Mouse (Mus musculus) midbrain, embryonic 13.5 days (tissue): ENCODE results near the gene Tmem80. TPM values are rescaled to one million over a fixed set of nuclear protein-coding genes. Genes with fewer than 3 reads are reported as not detected.
A peak's percentile ranks its signal among the peaks of the same experiment; 100 is the strongest.

Experiments
- ATAC-seq: fragments of 200-750 bp; cut with Nextera tagmentation; 2 replicates; pipeline ENCODE4 v1.8.0; 2017; ENCODE audit warnings: mild to moderate bottlenecking, moderate TSS enrichment, moderate library complexity
- H3K27ac ChIP-seq: fragments of 300-500 bp; sonication (generic); 2 replicates; pipeline ENCODE4 v1.5.1; 2015; ENCODE audit warnings: inconsistent platforms, mild to moderate bottlenecking, moderate library complexity
- H3K27me3 ChIP-seq: fragments of 300-500 bp; sonication (generic); 2 replicates; pipeline ENCODE4 v1.6.1; 2015; ENCODE audit warnings: mild to moderate bottlenecking, inconsistent platforms
- H3K36me3 ChIP-seq: fragments of 300-500 bp; sonication (generic); 2 replicates; pipeline ENCODE4 v1.6.1; 2015; ENCODE audit warnings: mild to moderate bottlenecking, inconsistent platforms
- H3K4me1 ChIP-seq: fragments of 300-500 bp; sonication (generic); replicated peaks from 2 replicates; pipeline ENCODE4 v1.6.1; 2015; ENCODE audit warnings: inconsistent platforms
- H3K4me2 ChIP-seq: fragments of 300-500 bp; sonication (generic); replicated peaks from 2 replicates; pipeline ENCODE4 v1.6.1; 2015; ENCODE audit warnings: moderate library complexity, mild to moderate bottlenecking, inconsistent platforms
- H3K4me3 ChIP-seq: fragments of 300-500 bp; sonication (generic); replicated peaks from 2 replicates; pipeline ENCODE4 v1.5.1; 2015; ENCODE audit warnings: mild to moderate bottlenecking, inconsistent platforms
- H3K9ac ChIP-seq: fragments of 300-500 bp; sonication (generic); replicated peaks from 2 replicates; pipeline ENCODE4 v1.6.1; 2015; ENCODE audit warnings: mild to moderate bottlenecking, inconsistent platforms
- H3K9me3 ChIP-seq: fragments of 300-500 bp; sonication (generic); 2 replicates; pipeline ENCODE4 v1.6.1; 2016; ENCODE audit warnings: mild to moderate bottlenecking, inconsistent platforms
- WGBS: fragments of 180-500 bp; shearing (Covaris S2); methylation state at CpG from one replicate; pipeline ENCODE4 v1.1.7; 2015; 5-methylcytosine and 5-hydroxymethylcytosine counted together
- polyA plus RNA-seq: library from polyadenylated mRNA; unstranded; fragments of >200 nt; fragmentation: Nextera tagmentation; extraction: Ambion mirVana; gene quantifications from 2 replicates; pipeline ENCODE4 v1.2.1, GENCODE M21; 2015

Gene Tmem80
- polyA plus RNA-seq, 1 experiment from 2014 or later: 76.6 TPM

GRCm38 (mm10) chr7:141343230-141343629, 15.7 kb downstream of the Tmem80 start:
- no peak overlapping the region for H3K4me2 ChIP-seq
- peaks cover 8% of the 10 kb centered on the region for H3K4me1 ChIP-seq
- H3K9ac ChIP-seq: no peak overlapping the region
- no peak overlapping the region for H3K27ac ChIP-seq
- peaks cover 19% of the 10 kb centered on the region for H3K27me3 ChIP-seq
- H3K4me3 ChIP-seq: no peak overlapping the region
- H3K36me3 ChIP-seq: no peaks in the 10 kb centered on the region
- ATAC-seq: no peak
- WGBS: 61% methylated on average over 2 of the region's 2 CpGs
- H3K9me3 ChIP-seq: no peaks in the 10 kb centered on the region

GRCm38 (mm10) chr7:141343696-141344095, 16.2 kb downstream of the Tmem80 start:
- no peak overlapping the region for H3K9ac ChIP-seq
- peaks cover 15% of the 10 kb centered on the region; the same call in 1 of the 2 replicates for H3K27me3 ChIP-seq
- H3K4me3 ChIP-seq: no peak overlapping the region
- WGBS: 81% methylated on average over 7 of the region's 7 CpGs
- peaks cover 4% of the 10 kb centered on the region for H3K4me1 ChIP-seq
- no peaks in the 10 kb centered on the region for H3K36me3 ChIP-seq
- H3K27ac ChIP-seq: no peak overlapping the region
- H3K4me2 ChIP-seq: no peak overlapping the region
- no peak for ATAC-seq
- H3K9me3 ChIP-seq: no peaks in the 10 kb centered on the region

- Histone ChIP-seq H3K4me1 (no peaks in the 10 kb centered on the region), H3K4me2 (no peak overlapping the region), H3K9me3 (no peaks in the 10 kb centered on the region), H3K36me3 (no peaks in the 10 kb centered on the region), H3K27me3 (0 out of 2 replicates have a peak, but pooled peaks cover 4% of the 10 kb centered on the region), H3K27ac (no peak overlapping the region), H3K9ac (no peak overlapping the region), H3K4me3 (no peak overlapping the region)
- WGBS: 91% methylated on average over 5 of the region's 5 CpGs
- ATAC-seq: no peak
These were observed 17.2 kb downstream of the Tmem80 start for GRCm38 (mm10) chr7:141344787-141345186.

- no peak overlapping the region for H3K4me2 ChIP-seq
- no peaks in the 10 kb centered on the region for H3K36me3 ChIP-seq
- no peaks in the 10 kb centered on the region for H3K27me3 ChIP-seq
- no peak for ATAC-seq
- no peak overlapping the region for H3K4me3 ChIP-seq
- no peaks in the 10 kb centered on the region for H3K9me3 ChIP-seq
- peaks cover 8% of the 10 kb centered on the region; the same call in 1 of the 2 replicates for H3K4me1 ChIP-seq
- 85% methylated on average over 6 of the region's 6 CpGs for WGBS
- H3K9ac ChIP-seq: no peak overlapping the region
- H3K27ac ChIP-seq: no peak overlapping the region
These were observed 23.5 kb downstream of the Tmem80 start for GRCm38 (mm10) chr7:141351061-141351460.

- peaks cover 8% of the 10 kb centered on the region; the same call in 1 of the 2 replicates for H3K4me1 ChIP-seq
- H3K9me3 ChIP-seq: no peaks in the 10 kb centered on the region
- 66% methylated on average over 8 of the region's 8 CpGs for WGBS
- H3K9ac ChIP-seq: peak overlapping the region; percentile 32
- no peaks in the 10 kb centered on the region for H3K27me3 ChIP-seq
- no peak overlapping the region for H3K27ac ChIP-seq
- no peak overlapping the region for H3K4me2 ChIP-seq
- ATAC-seq: no peak
- H3K4me3 ChIP-seq: no peak overlapping the region
- H3K36me3 ChIP-seq: no peaks in the 10 kb centered on the region
These were observed 27.5 kb downstream of the Tmem80 start for GRCm38 (mm10) chr7:141355051-141355450.

- H3K27me3 ChIP-seq: peaks cover 5% of the 10 kb centered on the region
- no peak overlapping the region for H3K27ac ChIP-seq
- no peaks in the 10 kb centered on the region for H3K36me3 ChIP-seq
- ATAC-seq: 0 out of 2 replicates have a peak, but pooled peaks have one; percentile 40
- WGBS: 57% methylated on average over 12 of the region's 12 CpGs
- 0 out of 2 replicates have a peak overlapping the region, but pooled peaks have one; percentile 7 for H3K9ac ChIP-seq
- peaks cover 8% of the 10 kb centered on the region; the same call in 1 of the 2 replicates for H3K4me1 ChIP-seq
- no peak overlapping the region for H3K4me3 ChIP-seq
- H3K4me2 ChIP-seq: no peak overlapping the region
- no peaks in the 10 kb centered on the region for H3K9me3 ChIP-seq
These were observed 28.2 kb downstream of the Tmem80 start for GRCm38 (mm10) chr7:141355626-141356326.

GRCm38 (mm10) chr7:141356971-141357370, 29.4 kb downstream of the Tmem80 start:
- Histone ChIP-seq H3K27me3 (peaks cover 17% of the 10 kb centered on the region), H3K27ac (no peak overlapping the region), H3K9me3 (no peaks in the 10 kb centered on the region), H3K4me1 (peaks cover 10% of the 10 kb centered on the region; the same call in 1 of the 2 replicates), H3K4me2 (no peak overlapping the region), H3K36me3 (no peaks in the 10 kb centered on the region), H3K9ac (no peak overlapping the region), H3K4me3 (no peak overlapping the region)
- WGBS: 81% methylated on average over 14 of the region's 14 CpGs
- no peak for ATAC-seq

GRCm38 (mm10) chr7:141361510-141361909, 34.0 kb downstream of the Tmem80 start:
- Histone ChIP-seq H3K9me3 (no peaks in the 10 kb centered on the region), H3K9ac (no peak overlapping the region), H3K4me2 (peak overlapping the region; percentile 25; the same call in 1 of the 2 replicates), H3K4me1 (peaks cover 3% of the 10 kb centered on the region; the same call in 1 of the 2 replicates), H3K36me3 (no peaks in the 10 kb centered on the region), H3K4me3 (no peak overlapping the region), H3K27me3 (peaks cover 33% of the 10 kb centered on the region), H3K27ac (no peak overlapping the region)
- WGBS: 16% methylated on average over 22 of the region's 24 CpGs
- ATAC-seq: no peak

- no peak overlapping the region for H3K4me3 ChIP-seq
- H3K4me2 ChIP-seq: no peak overlapping the region
- peak; percentile 73; the same call in 1 of the 2 replicates for ATAC-seq
- H3K27ac ChIP-seq: no peak overlapping the region
- peaks cover 3% of the 10 kb centered on the region; the same call in 1 of the 2 replicates for H3K4me1 ChIP-seq
- H3K9me3 ChIP-seq: no peaks in the 10 kb centered on the region
- H3K9ac ChIP-seq: no peak overlapping the region
- H3K36me3 ChIP-seq: no peaks in the 10 kb centered on the region
- H3K27me3 ChIP-seq: peaks cover 33% of the 10 kb centered on the region
- 67% methylated on average over 4 of the region's 4 CpGs for WGBS
These were observed 35.7 kb downstream of the Tmem80 start for GRCm38 (mm10) chr7:141363106-141363751.

- ATAC-seq: no peak
- Histone ChIP-seq H3K4me1 (peaks cover 3% of the 10 kb centered on the region; the same call in 1 of the 2 replicates), H3K4me2 (no peak overlapping the region), H3K27ac (no peak overlapping the region), H3K9ac (no peak overlapping the region), H3K36me3 (no peaks in the 10 kb centered on the region), H3K27me3 (peaks cover 33% of the 10 kb centered on the region), H3K4me3 (no peak overlapping the region), H3K9me3 (no peaks in the 10 kb centered on the region)
- WGBS: 61% methylated on average over 2 of the region's 2 CpGs
These were observed 36.2 kb downstream of the Tmem80 start for GRCm38 (mm10) chr7:141363752-141364125.

- no peak for ATAC-seq
- H3K27me3 ChIP-seq: peaks cover 33% of the 10 kb centered on the region
- no peaks in the 10 kb centered on the region for H3K9me3 ChIP-seq
- H3K27ac ChIP-seq: no peak overlapping the region
- H3K4me1 ChIP-seq: peaks cover 3% of the 10 kb centered on the region; the same call in 1 of the 2 replicates
- no peak overlapping the region for H3K4me2 ChIP-seq
- no peaks in the 10 kb centered on the region for H3K36me3 ChIP-seq
- WGBS: 86% methylated on average over 5 of the region's 5 CpGs
- no peak overlapping the region for H3K4me3 ChIP-seq
- no peak overlapping the region for H3K9ac ChIP-seq
These were observed 37.0 kb downstream of the Tmem80 start for GRCm38 (mm10) chr7:141364349-141365048.

- Histone ChIP-seq H3K27me3 (peaks cover 33% of the 10 kb centered on the region), H3K4me3 (no peak overlapping the region), H3K4me2 (no peak overlapping the region), H3K9me3 (no peaks in the 10 kb centered on the region), H3K9ac (no peak overlapping the region), H3K27ac (no peak overlapping the region), H3K4me1 (peaks cover 3% of the 10 kb centered on the region; the same call in 1 of the 2 replicates), H3K36me3 (no peaks in the 10 kb centered on the region)
- ATAC-seq: no peak
- WGBS: 66% methylated on average over 3 of the region's 3 CpGs
These were observed 37.5 kb downstream of the Tmem80 start for GRCm38 (mm10) chr7:141365049-141365445.
